Mouse (Mus musculus) kidney, adult 2 months (tissue): ENCODE results near the gene E2f2.

Source experiments
- CTCF ChIP-seq: fragments of 200-500 bp; conservative IDR thresholded peaks from 2 replicates; pipeline ENCODE4 v1.5.1; 2011; ENCODE audit warnings: low read depth, mild to moderate bottlenecking, control low read depth, low read length, moderate library complexity, mixed read lengths; ENCODE audit not compliant: insufficient read depth, insufficient read length
- POLR2A ChIP-seq: fragments of 200-500 bp; IDR thresholded peaks from one replicate; pipeline ENCODE4 v1.6.1; 2011; ENCODE audit warnings: low read depth, low read length, control low read depth

GRCm38 (mm10) chr4:136148342-136149044 lies 23.7 kb upstream of the E2f2 start:
- TF ChIP-seq CTCF (no peak), POLR2A (no peak)
